In the genomic region with DNA sequence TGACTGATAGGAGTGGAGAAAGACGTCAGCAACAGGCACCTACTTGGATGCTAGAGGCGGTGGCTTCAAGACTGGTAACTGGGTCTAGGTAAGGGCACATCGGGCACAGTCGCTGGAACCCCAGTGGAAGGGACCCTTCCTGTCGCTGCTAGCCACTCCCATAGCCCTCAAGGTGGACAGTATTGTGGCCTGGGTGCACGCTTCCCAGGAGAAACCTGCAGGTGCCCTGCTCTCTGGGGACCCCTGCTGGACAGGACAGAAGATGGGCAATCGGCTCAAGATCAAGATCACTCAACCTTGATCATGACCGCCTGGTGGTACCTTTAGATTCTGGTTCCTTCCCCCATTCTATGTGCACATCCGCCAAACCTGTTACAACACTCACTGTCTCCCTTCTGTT, we compare ENCODE assay signal across 10 mouse cellular contexts. TPM values are rescaled to one million over a fixed set of nuclear protein-coding genes. Genes with fewer than 3 reads are reported as not detected.
A peak's percentile ranks its signal among the peaks of the same experiment; 100 is the strongest.
DNase-seq lines count a peak whose midpoint lies in the region; ATAC-seq and TF ChIP-seq lines count a peak whose summit lies in the region.
"Had no signal": no experiment of that assay in that cellular context is flagged by ENCODE, and none has a peak within 500 bp of the region (broad histone marks: within the 10 kb centered on the region; RNA-seq: fewer than 3 reads in every experiment).

No protein-coding gene starts in this region.

- H3K4me2 ChIP-seq in hindbrain, postnatal 0 days (ENCODE audit: low read depth, low read length): no peak overlapping the region
- H3K4me2 ChIP-seq in hindbrain, embryonic 11.5 days (replicated peaks; ENCODE audit: low read depth, low read length): no peak overlapping the region
- H3K4me2 ChIP-seq: embryonic facial prominence, embryonic 12.5 days; liver, embryonic 15.5 days had no signal

- no peak overlapping the region for H3K9ac ChIP-seq in hindbrain, postnatal 0 days (replicated peaks; ENCODE audit: low read length)
- H3K9ac ChIP-seq in hindbrain, embryonic 11.5 days (ENCODE audit: low read depth, low read length): no peak overlapping the region
- H3K9ac ChIP-seq: embryonic facial prominence, embryonic 12.5 days; liver, embryonic 15.5 days had no signal

- H3K4me1 ChIP-seq in hindbrain, postnatal 0 days (ENCODE audit: insufficient read depth, low read length): no peaks in the 10 kb centered on the region
- H3K4me1 ChIP-seq in hindbrain, embryonic 11.5 days (replicated peaks; ENCODE audit: control insufficient read depth, insufficient read depth, low read length): no peaks in the 10 kb centered on the region
- peaks cover 21% of the 10 kb centered on the region for H3K4me1 ChIP-seq in E14TG2a.4 (replicated peaks; ENCODE audit: low read depth, low read length)
- H3K4me1 ChIP-seq in lung, adult 2 months (ENCODE audit: control insufficient read depth, insufficient read depth, low read length): no peaks in the 10 kb centered on the region
- H3K4me1 ChIP-seq: embryonic facial prominence, embryonic 12.5 days; liver, embryonic 15.5 days had no signal

- peak; percentile 48 for TF ChIP-seq CTCF in hindbrain, postnatal 0 days (IDR thresholded peaks at IDR 0.05; ENCODE audit: low read depth)
- TF ChIP-seq CTCF in E14TG2a.4 (conservative IDR thresholded peaks at IDR 0.05; ENCODE audit: low read length): peak; percentile 76
- peak; percentile 71 for TF ChIP-seq CTCF in lung, adult 2 months (IDR thresholded peaks at IDR 0.05; ENCODE audit: insufficient read depth, low read length)

- H3K9me3 ChIP-seq in hindbrain, postnatal 0 days (ENCODE audit: low read length): no peaks in the 10 kb centered on the region
- H3K9me3 ChIP-seq in hindbrain, embryonic 11.5 days (ENCODE audit: control insufficient read depth, low read length): no peaks in the 10 kb centered on the region
- no peaks in the 10 kb centered on the region for H3K9me3 ChIP-seq in E14TG2a.4 (ENCODE audit: low read length)
- H3K9me3 ChIP-seq: embryonic facial prominence, embryonic 12.5 days; liver, embryonic 15.5 days had no signal

- H3K27me3 ChIP-seq in hindbrain, postnatal 0 days (ENCODE audit: insufficient read depth, low read length): no peaks in the 10 kb centered on the region
- no peaks in the 10 kb centered on the region for H3K27me3 ChIP-seq in hindbrain, embryonic 11.5 days (ENCODE audit: control insufficient read depth, insufficient read depth, low read length)
- peaks cover 12% of the 10 kb centered on the region; the same call in 1 of the 2 replicates for H3K27me3 ChIP-seq in E14TG2a.4 (ENCODE audit: insufficient read depth, low read length)
- H3K27me3 ChIP-seq: embryonic facial prominence, embryonic 12.5 days had no signal

- 61% methylated on average over 9 of the region's 9 CpGs for WGBS in hindbrain, postnatal 0 days
- 60% methylated on average over 9 of the region's 9 CpGs for WGBS in hindbrain, embryonic 11.5 days
- 47% methylated on average over 9 of the region's 9 CpGs for WGBS in lung, adult 2 months

- no peak overlapping the region for H3K27ac ChIP-seq in hindbrain, postnatal 0 days
- H3K27ac ChIP-seq in hindbrain, embryonic 11.5 days (ENCODE audit: low read depth, low read length): no peak overlapping the region
- H3K27ac ChIP-seq: embryonic facial prominence, embryonic 12.5 days; liver, embryonic 15.5 days had no signal

- ATAC-seq in hindbrain, postnatal 0 days: no peak
- ATAC-seq in hindbrain, embryonic 11.5 days (ENCODE audit: low FRiP score): no peak

- no peaks in the 10 kb centered on the region for H3K36me3 ChIP-seq in hindbrain, postnatal 0 days (ENCODE audit: insufficient read depth, low read length)
- no peaks in the 10 kb centered on the region for H3K36me3 ChIP-seq in hindbrain, embryonic 11.5 days (ENCODE audit: control insufficient read depth, insufficient read depth, low read length)
- H3K36me3 ChIP-seq in E14TG2a.4 (ENCODE audit: insufficient read depth, low read length): no peaks in the 10 kb centered on the region
- H3K36me3 ChIP-seq: embryonic facial prominence, embryonic 12.5 days; liver, embryonic 15.5 days had no signal

- no peak for DNase-seq in hindbrain, postnatal 0 days (ENCODE audit: low spot score)
- no peak for DNase-seq in hindbrain, embryonic 11.5 days (ENCODE audit: low spot score)
- DNase-seq in adrenal gland, postnatal 14 days: peak; percentile 63
- peak; percentile 54 for DNase-seq in lung, adult 2 months
- peak; percentile 41 for DNase-seq in yolk sac, embryonic 10.5 days (ENCODE audit: low spot score)
- DNase-seq in frontal cortex, adult 2 months (ENCODE audit: extremely low spot score in 1 of 2, low spot score in 1 of 2): no peak
- no peak for DNase-seq in frontal cortex, postnatal 10 days (ENCODE audit: low spot score in 2 of 2)

- no peak for TF ChIP-seq POLR2A in lung, adult 2 months (IDR thresholded peaks at IDR 0.05; ENCODE audit: borderline replicate concordance, extremely low read depth, low read depth, low read length)

- no peak overlapping the region for H3K4me3 ChIP-seq in hindbrain, postnatal 0 days (ENCODE audit: low read length)
- H3K4me3 ChIP-seq in hindbrain, embryonic 11.5 days (ENCODE audit: low read depth, low read length): no peak overlapping the region
- no peak overlapping the region for H3K4me3 ChIP-seq in E14TG2a.4 (replicated peaks; ENCODE audit: low read length)
- H3K4me3 ChIP-seq in lung, adult 2 months (replicated peaks; ENCODE audit: extremely low read depth, low read depth, low read length): no peak overlapping the region
- H3K4me3 ChIP-seq: embryonic facial prominence, embryonic 12.5 days; liver, embryonic 15.5 days had no signal

RNA-seq across cellular contexts. Expression of gene Cnnm2, which starts 6.3 kb away (rescaled TPM):
- 45.7 and 47.2 TPM in 2 replicates for total RNA-seq in hindbrain, postnatal 0 days (2014; rRNA removed)
- polyA plus RNA-seq in hindbrain, postnatal 0 days (2015; fragmentation: Nextera tagmentation; extraction: Ambion mirVana): 9.5 and 9.6 TPM in 2 replicates
- polyA plus RNA-seq in hindbrain, embryonic 11.5 days (2014; fragmentation: Nextera tagmentation; extraction: Ambion mirVana): 3.7 and 4.6 TPM in 2 replicates
- 27.8 and 31.7 TPM in 2 replicates for total RNA-seq in adrenal gland, postnatal 14 days (2021)
- polyA plus RNA-seq in lung, adult 2 months (2012; rRNA removed): 12.2 and 13.6 TPM in 2 replicates
- 26.8 and 30.6 TPM in 2 replicates for polyA plus RNA-seq in frontal cortex, adult 2 months (2012; rRNA removed)

RNA-seq across cellular contexts. Expression of gene As3mt, which starts 47.8 kb away (rescaled TPM):
- 16.0 and 19.0 TPM in 2 replicates for total RNA-seq in hindbrain, postnatal 0 days (2014; rRNA removed)
- polyA plus RNA-seq in hindbrain, postnatal 0 days (2015; fragmentation: Nextera tagmentation; extraction: Ambion mirVana): 32.9 and 34.9 TPM in 2 replicates
- 30.2 and 31.6 TPM in 2 replicates for polyA plus RNA-seq in hindbrain, embryonic 11.5 days (2014; fragmentation: Nextera tagmentation; extraction: Ambion mirVana)
- 58.7 and 68.2 TPM in 2 replicates for total RNA-seq in adrenal gland, postnatal 14 days (2021)
- 8.0 and 14.9 TPM in 2 replicates for polyA plus RNA-seq in lung, adult 2 months (2012; rRNA removed)
- polyA plus RNA-seq in frontal cortex, adult 2 months (2012; rRNA removed): 21.6 and 22.6 TPM in 2 replicates

Comparison
In these comparisons a context has a peak if more than half of its experiments do, and no peak if none do; other contexts are left out.
1. DNase-seq: peak in adrenal gland, postnatal 14 days (single experiment), lung, adult 2 months (single experiment) and yolk sac, embryonic 10.5 days (single experiment); none in hindbrain, postnatal 0 days (single experiment), hindbrain, embryonic 11.5 days (single experiment), frontal cortex, adult 2 months (0 of 2) and frontal cortex, postnatal 10 days (0 of 2).
2. Peak in every context shown above with its lines, with median percentiles within 50 percentile points of each other: CTCF ChIP-seq.